10 mouse cellular contexts compared by ENCODE assay signal in genomic region chr4:135547551-135547950, GRCm38 (mm10). TPM values are rescaled to one million over a fixed set of nuclear protein-coding genes. Genes with fewer than 3 reads are reported as not detected.
DNase-seq lines count a peak whose midpoint lies in the region; ATAC-seq and TF ChIP-seq lines count a peak whose summit lies in the region.
"Had no signal": no experiment of that assay in that cellular context is flagged by ENCODE, and none has a peak within 500 bp of the region (broad histone marks: within the 10 kb centered on the region; RNA-seq: fewer than 3 reads in every experiment).

No protein-coding gene starts in this region.

- 73% methylated on average over 14 of the region's 14 CpGs for WGBS in forebrain, embryonic 10.5 days
- WGBS in forebrain, embryonic 14.5 days = 45% methylated on average over 14 of the region's 14 CpGs
- WGBS in limb, embryonic 15.5 days = 25% methylated on average over 14 of the region's 14 CpGs
- WGBS in stomach, postnatal 0 days = 42% methylated on average over 14 of the region's 14 CpGs
- 63% methylated on average over 14 of the region's 14 CpGs for WGBS in liver, embryonic 12.5 days (ENCODE audit: insufficient replicate concordance)

- no peak for ATAC-seq in forebrain, embryonic 14.5 days
- no peak for ATAC-seq in limb, embryonic 15.5 days (ENCODE audit: insufficient number of reproducible peaks, low FRiP score, low TSS enrichment, low read depth)
- no peak for ATAC-seq in stomach, postnatal 0 days (ENCODE audit: low FRiP score, low TSS enrichment)
- ATAC-seq in liver, embryonic 12.5 days = no peak

- TF ChIP-seq CTCF in stomach, postnatal 0 days (IDR thresholded peaks at IDR 0.05; ENCODE audit: low read depth) = no peak

- H3K4me1 ChIP-seq in forebrain, embryonic 10.5 days = peaks cover 73% of the 10 kb centered on the region
- H3K4me1 ChIP-seq in forebrain, embryonic 14.5 days (ENCODE audit: control insufficient read depth, insufficient read depth, low read length) = peaks cover 16% of the 10 kb centered on the region
- H3K4me1 ChIP-seq in limb, embryonic 15.5 days = peaks cover 84% of the 10 kb centered on the region
- peaks cover 12% of the 10 kb centered on the region for H3K4me1 ChIP-seq in stomach, postnatal 0 days (replicated peaks; ENCODE audit: control insufficient read depth, insufficient read depth)
- peaks cover 15% of the 10 kb centered on the region for H3K4me1 ChIP-seq in liver, embryonic 12.5 days

- no peak overlapping the region for H3K9ac ChIP-seq in forebrain, embryonic 14.5 days (ENCODE audit: low read length)
- no peak overlapping the region for H3K9ac ChIP-seq in limb, embryonic 15.5 days
- H3K9ac ChIP-seq in stomach, postnatal 0 days (ENCODE audit: low read length) = no peak overlapping the region
- no peak overlapping the region for H3K9ac ChIP-seq in liver, embryonic 12.5 days

- H3K4me2 ChIP-seq in forebrain, embryonic 14.5 days (ENCODE audit: low read length) = no peak overlapping the region
- H3K4me2 ChIP-seq in limb, embryonic 15.5 days = no peak overlapping the region
- H3K4me2 ChIP-seq in stomach, postnatal 0 days (replicated peaks; ENCODE audit: low read depth) = no peak overlapping the region
- no peak overlapping the region for H3K4me2 ChIP-seq in liver, embryonic 12.5 days

- intact Hi-C loops in left cerebral cortex, postnatal 36 days (cut with DNase I) = no loop called here

- no peak overlapping the region for H3K4me3 ChIP-seq in forebrain, embryonic 10.5 days
- H3K4me3 ChIP-seq in forebrain, embryonic 14.5 days (ENCODE audit: low read depth, low read length) = no peak overlapping the region
- H3K4me3 ChIP-seq in limb, embryonic 15.5 days = no peak overlapping the region
- H3K4me3 ChIP-seq in stomach, postnatal 0 days (ENCODE audit: low read depth, low read length) = no peak overlapping the region
- H3K4me3 ChIP-seq in liver, embryonic 12.5 days = no peak overlapping the region

- no peak for TF ChIP-seq EP300 in stomach, postnatal 0 days (optimal IDR thresholded peaks at IDR 0.05)

- H3K9me3 ChIP-seq in forebrain, embryonic 10.5 days = no peaks in the 10 kb centered on the region
- no peaks in the 10 kb centered on the region for H3K9me3 ChIP-seq in forebrain, embryonic 14.5 days (replicated peaks; ENCODE audit: control insufficient read depth, low read length)
- no peaks in the 10 kb centered on the region for H3K9me3 ChIP-seq in limb, embryonic 15.5 days
- H3K9me3 ChIP-seq in stomach, postnatal 0 days (ENCODE audit: control insufficient read depth, low read length) = no peaks in the 10 kb centered on the region
- H3K9me3 ChIP-seq in liver, embryonic 12.5 days (replicated peaks) = no peaks in the 10 kb centered on the region

- DNase-seq in forebrain, embryonic 10.5 days (ENCODE audit: extremely low spot score, low spot score) = no peak
- DNase-seq in forebrain, embryonic 14.5 days (ENCODE audit: low spot score) = no peak
- DNase-seq in urinary bladder, postnatal 14 days (ENCODE audit: low spot score) = peak; percentile 72
- no peak for DNase-seq in urinary bladder, adult 2 months (ENCODE audit: low spot score)
- no peak for DNase-seq in stomach, postnatal 0 days (ENCODE audit: low spot score)
- no peak for DNase-seq in left cerebral cortex, postnatal 36 days (ENCODE audit: low spot score in 2 of 2)
- DNase-seq: heart, adult 11 months; layer of hippocampus, adult 9-11 months had no signal

- peaks cover 100% of the 10 kb centered on the region for H3K27me3 ChIP-seq in forebrain, embryonic 10.5 days (ENCODE audit: poor library complexity, severe bottlenecking)
- H3K27me3 ChIP-seq in forebrain, embryonic 14.5 days (replicated peaks; ENCODE audit: control insufficient read depth, insufficient read depth, low read length) = 0 out of 2 replicates have a peak, but pooled peaks cover 5% of the 10 kb centered on the region
- H3K27me3 ChIP-seq in limb, embryonic 15.5 days = peaks cover 3% of the 10 kb centered on the region; the same call in 1 of the 2 replicates
- H3K27me3 ChIP-seq in stomach, postnatal 0 days (ENCODE audit: control insufficient read depth, insufficient read depth, low read length) = no peaks in the 10 kb centered on the region
- peaks cover 86% of the 10 kb centered on the region for H3K27me3 ChIP-seq in liver, embryonic 12.5 days (replicated peaks)

- peak overlapping the region; percentile 54; the same call in 1 of the 2 replicates for H3K27ac ChIP-seq in forebrain, embryonic 10.5 days
- H3K27ac ChIP-seq in forebrain, embryonic 14.5 days (ENCODE audit: low read depth, low read length) = no peak overlapping the region
- peak overlapping the region; percentile 50 for H3K27ac ChIP-seq in limb, embryonic 15.5 days
- H3K27ac ChIP-seq in stomach, postnatal 0 days (replicated peaks) = peak overlapping the region; percentile 63; the same call in 1 of the 2 replicates
- H3K27ac ChIP-seq in liver, embryonic 12.5 days = no peak overlapping the region

- H3K36me3 ChIP-seq in forebrain, embryonic 10.5 days (replicated peaks) = no peaks in the 10 kb centered on the region
- no peaks in the 10 kb centered on the region for H3K36me3 ChIP-seq in forebrain, embryonic 14.5 days (ENCODE audit: control insufficient read depth, insufficient read depth, low read length)
- no peaks in the 10 kb centered on the region for H3K36me3 ChIP-seq in limb, embryonic 15.5 days
- no peaks in the 10 kb centered on the region for H3K36me3 ChIP-seq in stomach, postnatal 0 days (ENCODE audit: control insufficient read depth, insufficient read depth, low read length)
- no peaks in the 10 kb centered on the region for H3K36me3 ChIP-seq in liver, embryonic 12.5 days

RNA-seq across cellular contexts. Expression of gene Grhl3, which starts 25.9 kb away (rescaled TPM):
- polyA plus RNA-seq in forebrain, embryonic 10.5 days (2016; fragmentation: Nextera tagmentation; extraction: Ambion mirVana) = 3.4 and 3.9 TPM in 2 replicates
- 0.55 and 0.62 TPM in 2 replicates for polyA plus RNA-seq in forebrain, embryonic 14.5 days (2014; fragmentation: Nextera tagmentation; extraction: Ambion mirVana)
- polyA plus RNA-seq in urinary bladder, adult 2 months (2012; rRNA removed) = 63.4 and 78.8 TPM in 2 replicates
- 56.8 and 59.4 TPM in 2 replicates for polyA plus RNA-seq in limb, embryonic 15.5 days (2015; fragmentation: Nextera tagmentation; extraction: Ambion mirVana)
- polyA plus RNA-seq in stomach, postnatal 0 days (2015; fragmentation: Nextera tagmentation; extraction: Ambion mirVana) = 52.5 and 53.3 TPM in 2 replicates
- total RNA-seq in left cerebral cortex, postnatal 36 days (2021) = 1 to 10 TPM; 1.2 to 1.6 TPM
- polyA plus RNA-seq in liver, embryonic 12.5 days (2016; fragmentation: Nextera tagmentation; extraction: Ambion mirVana) = 1.0 and 1.1 TPM in 2 replicates

RNA-seq across cellular contexts. Expression of gene Nipal3, which starts 52.7 kb away (rescaled TPM):
- 0.95 and 2.9 TPM in 2 replicates for polyA plus RNA-seq in forebrain, embryonic 10.5 days (2016; fragmentation: Nextera tagmentation; extraction: Ambion mirVana)
- 5.3 and 6.4 TPM in 2 replicates for polyA plus RNA-seq in forebrain, embryonic 14.5 days (2014; fragmentation: Nextera tagmentation; extraction: Ambion mirVana)
- polyA plus RNA-seq in urinary bladder, adult 2 months (2012; rRNA removed) = 26.9 and 40.9 TPM in 2 replicates
- polyA plus RNA-seq in limb, embryonic 15.5 days (2015; fragmentation: Nextera tagmentation; extraction: Ambion mirVana) = 2.3 and 2.4 TPM in 2 replicates
- 3.8 and 5.3 TPM in 2 replicates for polyA plus RNA-seq in stomach, postnatal 0 days (2015; fragmentation: Nextera tagmentation; extraction: Ambion mirVana)
- total RNA-seq in left cerebral cortex, postnatal 36 days (2021) = 100 to 1,000 TPM; 107 to 108 TPM
- polyA plus RNA-seq in liver, embryonic 12.5 days (2016; fragmentation: Nextera tagmentation; extraction: Ambion mirVana) = 2.8 and 3.6 TPM in 2 replicates

RNA-seq across cellular contexts. Expression of gene Stpg1, which starts 53.0 kb away (rescaled TPM):
- polyA plus RNA-seq in forebrain, embryonic 10.5 days (2016; fragmentation: Nextera tagmentation; extraction: Ambion mirVana) = 0.16 and 0.32 TPM in 2 replicates
- polyA plus RNA-seq in forebrain, embryonic 14.5 days (2014; fragmentation: Nextera tagmentation; extraction: Ambion mirVana) = 0.19 TPM in 2 replicates
- polyA plus RNA-seq in urinary bladder, adult 2 months (2012; rRNA removed) = 1.3 and 1.4 TPM in 2 replicates
- 0.12 and 0.31 TPM in 2 replicates for polyA plus RNA-seq in limb, embryonic 15.5 days (2015; fragmentation: Nextera tagmentation; extraction: Ambion mirVana)
- 0.16 and 0.18 TPM in 2 replicates for polyA plus RNA-seq in stomach, postnatal 0 days (2015; fragmentation: Nextera tagmentation; extraction: Ambion mirVana)
- total RNA-seq in left cerebral cortex, postnatal 36 days (2021) = 1 to 10 TPM; 1.0 to 1.9 TPM
- polyA plus RNA-seq in liver, embryonic 12.5 days (2016; fragmentation: Nextera tagmentation; extraction: Ambion mirVana) = 0.14 TPM in 1 of 2 replicates, not detected in the other

Comparison
In these comparisons a context has a peak if more than half of its experiments do, and no peak if none do; other contexts are left out.
1. H3K27ac ChIP-seq: peak in forebrain, embryonic 10.5 days (single experiment), limb, embryonic 15.5 days (single experiment) and stomach, postnatal 0 days (single experiment); none in forebrain, embryonic 14.5 days (single experiment) and liver, embryonic 12.5 days (single experiment).
2. RNA of gene Grhl3, which starts 25.9 kb away (polyA plus RNA-seq): 63.4 to 78.8 TPM in urinary bladder, adult 2 months, 56.8 to 59.4 TPM in limb, embryonic 15.5 days and 52.5 to 53.3 TPM in stomach, postnatal 0 days; 3.4 to 3.9 TPM in forebrain, embryonic 10.5 days, 1.0 to 1.1 TPM in liver, embryonic 12.5 days and 0.55 to 0.62 TPM in forebrain, embryonic 14.5 days; every median in the first group is over 10 times any median in the second.